Mouse (Mus musculus) cerebellum, adult 2 months (tissue): ENCODE results near the gene Gpr156.

Experiments used
- CTCF ChIP-seq: fragments of 200-500 bp; IDR thresholded peaks from 2 replicates; pipeline ENCODE4 v1.5.1; 2011; ENCODE audit warnings: low read depth, mild to moderate bottlenecking, control low read depth, low read length, moderate library complexity, borderline replicate concordance; ENCODE audit not compliant: insufficient read depth
- POLR2A ChIP-seq: fragments of 200-500 bp; IDR thresholded peaks from 2 replicates; pipeline ENCODE4 v1.6.1; 2011; ENCODE audit warnings: low read length, control low read depth, borderline replicate concordance; ENCODE audit not compliant: insufficient read depth

DNA sequence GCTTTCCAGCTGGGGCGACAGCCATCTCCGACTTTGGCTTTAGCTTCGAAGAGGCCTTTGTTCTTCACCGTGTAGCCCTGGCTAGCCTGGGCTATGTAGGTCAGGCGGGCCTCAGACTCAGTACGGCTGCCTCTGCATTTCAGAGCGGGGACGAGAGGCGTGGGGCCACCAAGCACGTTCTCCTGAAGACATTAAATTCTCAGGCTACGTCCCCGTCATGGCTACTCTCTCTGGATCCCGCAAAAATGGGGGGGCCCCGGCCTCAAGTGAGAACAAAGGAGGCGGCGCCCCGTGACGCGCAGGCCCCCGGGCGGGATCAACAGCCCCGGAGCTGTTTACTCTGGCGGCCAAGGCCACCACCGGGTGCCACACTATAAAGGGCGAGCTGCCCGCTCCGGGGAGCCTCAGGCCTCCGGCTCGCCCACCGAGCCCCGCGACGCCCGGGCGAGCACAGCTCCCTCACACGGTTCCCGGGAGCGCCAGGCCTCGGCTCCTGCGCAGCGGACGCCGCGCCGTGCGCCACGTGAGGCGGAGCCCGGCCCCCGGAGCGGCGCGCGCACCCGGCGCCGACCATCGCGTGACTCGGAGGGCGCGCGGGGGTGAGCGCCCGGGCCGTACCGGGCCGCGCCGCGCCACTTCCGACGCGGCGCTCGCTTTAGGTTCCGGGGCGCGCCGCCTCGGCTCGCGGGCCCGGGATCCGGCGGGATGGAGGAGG lies 48.3 kb upstream of the Gpr156 start, which contains the start of gene Lrrc58:
- TF ChIP-seq CTCF (no peak), POLR2A (peak; percentile 78)
